Mouse (Mus musculus): ENCODE measurements around the gene Tmprss7. TPM values are rescaled to one million over a fixed set of nuclear protein-coding genes. Genes with fewer than 3 reads are reported as not detected.

Tmprss7 gene
- total RNA-seq, 2 experiments from 2014 or later = not detected

GRCm38 (mm10) chr16:45690178-45690577, 3.3 kb downstream of the Tmprss7 start:
- intact Hi-C loops (cut with DNase I) = no loop called here
- DNase-seq = no peak

- intact Hi-C loops (cut with DNase I) = loop anchor here (10.0 kb wide), 1 partner anchor 108 kb away; no protein-coding TSS in a partner anchor
- DNase-seq = no peak
Measured at GRCm38 (mm10) chr16:45686833-45687232, 6.6 kb downstream of the Tmprss7 start.

- DNase-seq = no peak
Measured at GRCm38 (mm10) chr16:45685295-45685694, 8.2 kb downstream of the Tmprss7 start.

GRCm38 (mm10) chr16:45684815-45685214, 8.6 kb downstream of the Tmprss7 start:
- DNase-seq = peak; percentile 53 to 72
- intact Hi-C loops (cut with DNase I) = loop anchor here (1.0 to 10.0 kb wide), 3 partner anchors 110 to 337 kb away; no protein-coding TSS in a partner anchor

More at GRCm38 (mm10) chr16:45685295-45685694, 8.2 kb downstream of the Tmprss7 start:
- intact Hi-C loops (cut with DNase I) = loop anchor here (1.0 to 10.0 kb wide), 2 partner anchors 110 to 282 kb away; no protein-coding TSS in a partner anchor

DNA sequence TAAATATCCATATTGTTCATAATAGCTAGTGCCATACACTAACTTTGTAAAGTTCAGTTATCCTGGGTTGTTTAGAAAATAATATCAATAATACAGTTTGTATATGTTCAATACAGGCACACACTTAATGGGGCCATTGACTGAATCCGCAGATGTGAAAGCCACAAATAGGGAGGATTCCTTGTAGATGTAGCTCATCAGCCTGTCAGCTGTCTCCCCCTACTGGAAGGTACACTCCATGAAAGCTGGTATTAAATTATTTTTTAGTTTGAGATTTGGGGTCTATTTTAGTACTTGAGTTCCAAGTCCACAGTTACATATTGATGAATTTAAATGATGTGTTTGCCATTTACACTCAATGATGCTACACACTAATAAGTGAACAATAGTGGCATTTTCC, 17.0 kb downstream of the Tmprss7 start:
- no peak for DNase-seq
- intact Hi-C loops (cut with DNase I) = no loop called here

GRCm38 (mm10) chr16:45670005-45670404, 23.5 kb downstream of the Tmprss7 start:
- DNase-seq = no peak
- intact Hi-C loops (cut with DNase I) = no loop called here

GRCm38 (mm10) chr16:45668178-45668577, 25.3 kb downstream of the Tmprss7 start:
- intact Hi-C loops (cut with DNase I) = no loop called here

DNA sequence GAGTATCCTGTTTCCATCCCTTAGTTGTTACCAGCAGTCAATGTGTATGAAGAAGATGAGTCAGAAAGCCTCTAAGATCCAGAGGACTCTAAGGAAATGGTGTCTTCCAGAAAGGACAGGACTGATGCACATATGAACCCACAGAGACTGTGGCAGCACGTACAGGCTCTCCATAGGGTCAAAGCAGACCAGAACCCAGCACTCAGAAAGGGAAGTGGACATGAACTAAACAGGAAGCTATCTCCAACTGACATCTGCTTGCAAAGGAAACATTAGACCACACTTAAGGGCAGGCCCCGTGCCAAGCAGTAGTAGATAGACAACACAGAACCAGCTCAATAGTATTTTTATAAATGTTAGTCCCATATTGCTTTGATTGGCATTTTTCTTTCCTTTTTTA, 27.3 kb downstream of the Tmprss7 start:
- no peak for DNase-seq
- intact Hi-C loops (cut with DNase I) = no loop called here

More at GRCm38 (mm10) chr16:45668178-45668577, 25.3 kb downstream of the Tmprss7 start:
- no peak for DNase-seq

DNA sequence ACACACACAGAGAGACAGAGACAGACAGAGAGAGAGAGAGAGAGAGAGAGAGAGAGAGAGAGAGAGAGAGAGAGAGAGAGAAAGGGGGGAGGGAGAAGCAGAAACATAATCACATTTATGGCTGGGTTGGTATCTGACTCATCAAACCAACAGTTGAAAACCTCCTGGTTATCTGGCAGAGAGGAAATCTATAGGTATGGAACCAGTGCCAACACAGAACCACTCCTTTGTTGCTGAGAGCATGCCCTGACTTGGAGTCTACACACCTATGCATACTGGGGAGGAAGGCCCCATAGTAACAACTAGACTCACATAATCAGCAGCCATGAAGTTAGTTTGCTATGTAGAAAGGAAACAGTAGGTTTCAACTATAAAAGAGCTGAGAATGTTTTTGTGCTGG, 31.1 kb downstream of the Tmprss7 start:
- intact Hi-C loops (cut with DNase I) = no loop called here

DNA sequence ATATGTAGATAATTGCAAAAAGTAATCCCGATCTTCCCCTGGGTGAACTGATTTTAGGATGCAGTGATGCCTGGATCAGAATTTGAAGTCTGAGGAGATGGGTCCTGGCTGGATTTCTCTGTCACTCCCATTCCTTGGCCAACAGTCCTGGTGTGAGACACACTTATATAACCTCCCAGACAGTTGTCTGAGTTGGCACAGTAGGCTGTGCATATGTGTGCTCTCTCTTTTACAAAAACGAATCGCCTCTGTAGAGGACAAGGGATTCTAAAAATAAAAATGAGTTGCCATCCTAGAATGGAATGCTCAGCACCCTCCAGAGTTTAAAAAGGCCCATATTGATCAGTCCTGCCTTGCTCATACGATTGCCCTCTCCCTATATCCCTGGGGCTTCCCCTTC, 33.9 kb downstream of the Tmprss7 start:
- intact Hi-C loops (cut with DNase I) = no loop called here
- no peak for DNase-seq

More for the DNA sequence above, 31.1 kb downstream of the Tmprss7 start:
- DNase-seq = no peak

DNA sequence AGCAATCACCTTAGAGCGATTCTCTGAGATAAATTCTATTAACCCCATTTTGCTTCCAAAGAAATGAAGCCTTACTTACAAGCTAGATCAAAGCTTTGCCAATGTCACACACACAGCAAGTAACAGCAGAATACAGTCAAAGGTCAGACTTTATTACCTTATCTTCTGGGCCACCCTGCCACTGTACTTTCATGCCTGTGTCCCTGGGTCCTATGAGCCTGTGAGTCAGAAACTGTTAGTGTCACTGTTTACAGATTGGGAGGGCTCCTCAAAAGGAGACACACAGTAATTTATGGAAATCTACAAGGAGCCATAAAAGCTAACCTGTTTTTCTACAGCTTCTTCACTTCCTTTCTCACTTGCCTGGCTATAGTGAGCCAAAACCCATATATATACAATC, 35.2 kb downstream of the Tmprss7 start:
- intact Hi-C loops (cut with DNase I) = no loop called here
- no peak for DNase-seq

DNA sequence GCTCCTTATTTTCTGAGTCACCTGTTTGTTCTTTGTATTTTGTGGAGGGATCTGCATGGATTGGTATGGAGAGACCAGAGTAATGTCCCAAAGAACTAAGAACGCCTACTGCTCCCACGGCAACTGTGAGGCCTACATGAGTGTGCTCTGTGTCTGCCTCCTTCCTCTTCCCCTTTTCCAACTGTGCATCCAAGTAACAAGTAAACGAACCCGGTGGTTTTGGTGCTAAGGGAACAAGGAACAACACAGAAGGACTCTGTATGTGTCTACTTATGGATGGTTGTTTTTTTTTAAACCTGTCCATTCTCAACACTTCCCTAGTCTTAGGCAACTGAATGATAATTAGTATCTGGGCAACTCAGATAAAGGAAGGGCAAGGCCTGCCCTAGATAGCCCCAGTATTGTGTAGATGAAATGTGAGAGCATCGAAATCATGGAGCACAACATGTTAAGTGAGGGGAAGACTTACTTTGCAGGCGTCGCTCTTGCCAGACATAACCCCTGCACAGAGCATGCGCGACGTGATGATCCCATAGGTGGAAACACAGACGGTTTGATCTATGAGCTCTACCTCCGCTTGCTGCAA, 35.8 kb downstream of the Tmprss7 start:
- intact Hi-C loops (cut with DNase I) = no loop called here
- no peak for DNase-seq

DNA sequence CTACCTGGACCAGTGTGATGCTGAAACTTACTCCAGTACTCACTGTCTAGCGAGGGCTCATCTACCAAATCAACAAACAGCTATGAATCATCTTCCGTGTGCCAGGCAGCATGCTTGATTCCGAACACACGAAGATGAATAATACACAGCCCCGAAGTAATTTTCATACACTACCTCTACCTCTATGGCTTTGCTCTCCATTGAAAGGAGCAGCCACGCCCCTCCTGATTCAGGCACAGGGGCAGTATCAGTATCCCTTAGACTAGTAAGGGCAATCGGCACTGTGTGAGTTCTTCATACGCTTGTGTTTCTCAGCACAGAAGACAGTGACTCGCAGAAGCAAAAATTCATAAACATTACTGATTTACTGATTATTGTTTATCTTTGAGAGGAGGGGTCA, 39.0 kb downstream of the Tmprss7 start:
- intact Hi-C loops (cut with DNase I) = no loop called here
- DNase-seq = no peak

- intact Hi-C loops (cut with DNase I) = no loop called here
Measured at GRCm38 (mm10) chr16:45653934-45654332, 39.5 kb downstream of the Tmprss7 start, which contains the start of gene BC016579. Gene BC016579 (minus strand): TSS chr16:45654068.

DNA sequence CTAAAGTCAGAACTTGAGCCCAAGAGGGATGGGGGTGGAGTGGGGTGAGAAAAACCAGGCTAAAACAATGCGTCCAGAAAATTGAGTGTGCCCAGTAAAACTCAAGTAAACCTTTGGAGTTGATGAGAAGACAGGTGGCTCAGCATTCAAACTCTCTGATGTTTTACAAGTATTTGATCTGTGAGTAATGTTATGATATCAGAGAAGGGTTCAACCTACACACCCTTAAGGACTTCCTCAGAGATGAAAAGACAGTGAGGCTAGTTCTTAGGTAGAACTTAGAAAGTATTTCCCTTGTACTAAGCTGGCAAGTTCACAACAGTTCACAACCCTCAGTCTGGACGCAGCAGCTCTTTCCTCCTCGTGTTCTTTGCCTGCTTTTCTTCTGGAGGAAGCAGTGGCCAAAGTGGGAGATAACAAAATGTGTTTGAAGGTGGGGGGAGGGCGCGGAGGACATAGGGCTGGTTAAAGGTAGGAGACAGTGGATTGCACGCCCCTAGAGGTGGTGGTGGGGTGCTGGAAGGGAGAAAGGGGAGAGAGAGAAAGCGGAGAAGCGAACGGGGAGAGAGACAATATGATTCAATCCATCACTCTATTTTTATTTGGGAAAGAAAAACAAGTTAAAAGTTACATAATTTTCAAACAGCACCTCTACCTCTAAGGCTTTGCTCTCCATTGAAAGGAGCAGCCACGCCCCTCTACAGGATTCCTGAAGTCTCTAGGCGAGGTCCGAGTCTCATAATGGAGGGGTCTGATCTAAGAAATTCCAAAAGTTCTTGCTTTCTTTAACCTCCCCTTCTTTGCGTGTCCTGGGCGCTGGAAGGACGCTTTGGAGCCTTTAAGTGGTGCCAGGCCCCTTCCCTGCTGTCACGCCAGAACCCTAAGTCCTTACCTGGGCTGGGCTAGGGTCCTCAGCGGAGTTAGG, 40.2 kb downstream of the Tmprss7 start:
- no peak for DNase-seq
- intact Hi-C loops (cut with DNase I) = no loop called here

More at GRCm38 (mm10) chr16:45653934-45654332, 39.5 kb downstream of the Tmprss7 start, which contains the start of gene BC016579:
- DNase-seq = no peak

DNA sequence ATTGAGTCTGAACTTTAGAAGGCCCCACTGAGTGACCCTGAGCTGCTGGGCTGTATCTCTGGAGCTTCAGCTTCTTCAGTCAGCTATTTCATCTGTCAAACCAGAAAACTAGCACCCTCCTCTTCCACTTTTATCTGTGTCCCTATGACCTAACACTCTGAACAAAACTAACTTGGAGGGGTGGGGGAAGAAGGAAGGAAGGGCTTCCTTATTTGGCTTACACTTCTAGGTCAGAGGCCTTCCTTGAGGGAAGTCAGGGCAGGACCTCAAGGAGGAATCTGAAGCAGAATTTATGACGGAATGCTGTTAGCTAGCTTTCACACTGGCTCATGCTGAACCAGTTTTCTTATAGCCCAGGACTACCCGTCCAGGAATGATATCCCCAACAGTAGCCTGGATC, 42.0 kb downstream of the Tmprss7 start:
- no peak for DNase-seq
- intact Hi-C loops (cut with DNase I) = no loop called here

DNA sequence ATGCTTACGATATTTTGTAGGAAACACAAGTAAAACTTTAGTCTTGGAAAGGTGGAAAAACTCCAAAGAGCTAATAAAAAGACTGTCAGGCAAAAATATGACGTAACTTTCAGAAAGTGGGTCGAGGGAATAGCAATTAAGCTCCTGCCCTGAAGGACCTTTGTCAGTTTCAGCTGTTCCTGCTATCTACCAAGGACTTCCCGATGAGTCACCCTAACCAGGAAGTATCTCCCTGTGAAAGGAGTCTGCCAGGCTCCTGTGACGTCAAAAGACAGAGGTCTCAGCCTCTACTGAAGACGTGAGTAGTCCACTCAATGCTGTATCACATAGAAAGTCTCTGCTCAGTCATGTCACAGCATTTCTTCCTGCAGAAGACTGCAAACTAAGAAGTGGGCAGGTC, 49.1 kb downstream of the Tmprss7 start:
- intact Hi-C loops (cut with DNase I) = no loop called here
- no peak for DNase-seq

- intact Hi-C loops (cut with DNase I) = no loop called here
Measured at GRCm38 (mm10) chr16:45643944-45644343, 49.5 kb downstream of the Tmprss7 start.

DNA sequence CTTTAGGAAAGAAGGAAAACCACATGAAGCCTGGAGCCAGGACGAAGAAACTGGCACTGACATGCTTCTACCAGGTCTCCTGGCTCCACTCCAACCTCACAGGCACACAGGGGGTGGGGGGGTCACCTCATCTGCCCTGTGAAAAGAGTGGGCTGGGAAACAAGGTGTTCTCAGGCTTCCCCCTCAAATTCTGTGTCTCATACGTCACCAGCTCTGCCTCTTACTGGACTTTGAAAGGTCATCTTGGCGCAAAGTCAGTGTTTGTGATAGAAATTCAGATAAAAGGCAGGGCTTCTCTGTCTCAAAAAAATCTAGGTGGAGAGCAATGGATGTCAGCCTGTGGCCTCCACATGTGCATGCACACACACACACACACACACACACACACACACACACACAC, 52.2 kb downstream of the Tmprss7 start:
- intact Hi-C loops (cut with DNase I) = no loop called here
- DNase-seq = no peak

More at GRCm38 (mm10) chr16:45643944-45644343, 49.5 kb downstream of the Tmprss7 start:
- DNase-seq = no peak

- intact Hi-C loops (cut with DNase I) = no loop called here
- DNase-seq = no peak
Measured at GRCm38 (mm10) chr16:45640070-45640762, 53.2 kb downstream of the Tmprss7 start.

DNA sequence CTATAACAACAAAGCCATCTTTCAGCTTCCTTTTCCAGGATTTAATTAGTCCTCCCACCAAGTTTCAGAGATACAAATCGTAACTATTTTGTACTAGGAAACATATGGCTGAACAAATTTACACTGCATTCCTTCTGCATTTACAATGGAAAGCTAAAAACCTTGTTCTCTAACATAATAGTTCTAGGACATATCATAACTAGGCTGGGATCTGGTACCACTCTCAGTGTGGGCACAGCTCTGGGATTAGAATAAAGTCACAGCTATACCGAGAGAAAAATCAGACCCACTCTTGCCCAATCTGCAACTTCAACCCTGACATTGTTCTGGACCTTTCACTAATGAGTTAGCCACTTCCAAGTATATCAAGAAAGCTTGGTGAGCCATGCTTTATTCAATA, 57.6 kb downstream of the Tmprss7 start:
- DNase-seq = no peak
- intact Hi-C loops (cut with DNase I) = no loop called here

All from heart, postnatal 36 days (tissue).